Mouse (Mus musculus) hindbrain, embryonic 14.5 days (tissue): ENCODE results near the gene Cd151. TPM values are rescaled to one million over a fixed set of nuclear protein-coding genes. Genes with fewer than 3 reads are reported as not detected.

ENCODE experiments used
- ATAC-seq: fragments of 200-750 bp; cut with Nextera tagmentation; 2 replicates; pipeline ENCODE4 v1.8.0; 2017; ENCODE audit warnings: moderate number of reproducible peaks, mild to moderate bottlenecking, moderate TSS enrichment, moderate library complexity; ENCODE audit not compliant: low FRiP score
- DNase-seq: peaks from one replicate; pipeline ENCODE4 v3.0.0-alpha.2; 2015; ENCODE audit warnings: low spot score
- H3K27ac ChIP-seq: fragments of 300-500 bp; sonication (generic); 2 replicates; pipeline ENCODE4 v1.5.1; 2014; ENCODE audit warnings: mild to moderate bottlenecking, moderate library complexity
- H3K27me3 ChIP-seq: fragments of 300-500 bp; sonication (generic); 2 replicates; pipeline ENCODE4 v1.6.1; 2014; ENCODE audit warnings: mild to moderate bottlenecking, low read length, mixed read lengths; ENCODE audit not compliant: control insufficient read depth, insufficient read depth
- H3K36me3 ChIP-seq: fragments of 300-500 bp; sonication (generic); replicated peaks from 2 replicates; pipeline ENCODE4 v1.6.1; 2014; ENCODE audit not compliant: control insufficient read depth, insufficient read depth
- H3K4me1 ChIP-seq: fragments of 300-500 bp; sonication (generic); replicated peaks from 2 replicates; pipeline ENCODE4 v1.6.1; 2014; ENCODE audit warnings: antibody characterized with exemption, low read length, mixed read lengths; ENCODE audit not compliant: control insufficient read depth, insufficient read depth
- H3K4me2 ChIP-seq: fragments of 300-500 bp; sonication (generic); replicated peaks from 2 replicates; pipeline ENCODE4 v1.6.1; 2014; ENCODE audit warnings: mild to moderate bottlenecking, moderate library complexity
- H3K4me3 ChIP-seq: fragments of 300-500 bp; sonication (generic); replicated peaks from 2 replicates; pipeline ENCODE4 v1.5.1; 2014; ENCODE audit warnings: mild to moderate bottlenecking, low read length
- H3K9ac ChIP-seq: fragments of 300-500 bp; sonication (generic); 2 replicates; pipeline ENCODE4 v1.6.1; 2014
- H3K9me3 ChIP-seq: fragments of 300-500 bp; sonication (generic); 2 replicates; pipeline ENCODE4 v1.6.1; 2016; ENCODE audit warnings: low read length; ENCODE audit not compliant: control insufficient read depth
- WGBS: fragments of 180-500 bp; shearing (Covaris S2); extraction: QIAGEN DNeasy Blood & Tissue Kit; methylation state at CpG from one replicate; pipeline ENCODE4 v1.1.7; 2014; 5-methylcytosine and 5-hydroxymethylcytosine counted together
- polyA plus RNA-seq: library from polyadenylated mRNA; unstranded; fragments of >200 nt; fragmentation: Nextera tagmentation; extraction: Ambion mirVana; gene quantifications from 2 replicates; pipeline ENCODE4 v1.2.1, GENCODE M21; 2014

The Cd151 gene
- polyA plus RNA-seq, 1 experiment from 2014 or later = 50.4 TPM

DNA sequence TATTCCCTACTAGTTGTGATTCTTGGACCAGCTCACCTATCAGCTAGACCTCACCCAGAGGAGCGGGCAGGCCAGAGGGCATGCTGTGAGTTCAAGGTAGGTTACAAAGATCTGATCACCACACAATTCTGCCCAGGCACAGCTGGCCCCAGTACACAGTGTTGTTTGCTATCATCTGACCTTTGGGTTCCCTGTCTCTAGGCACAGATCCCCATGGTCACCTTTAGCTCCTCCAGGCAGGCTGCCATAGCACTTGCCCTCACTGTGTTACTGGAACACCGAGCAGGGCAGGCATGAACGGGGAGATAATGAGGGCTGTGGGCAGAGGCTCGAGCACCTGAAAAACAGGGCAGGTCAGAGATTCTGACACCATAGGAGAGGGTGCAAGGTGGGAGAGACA lies 50.4 kb downstream of the Cd151 start:
- Histone ChIP-seq H3K36me3 (peaks cover 71% of the 10 kb centered on the region), H3K27ac (no peak overlapping the region), H3K4me1 (no peaks in the 10 kb centered on the region), H3K27me3 (no peaks in the 10 kb centered on the region), H3K4me3 (no peak overlapping the region), H3K9me3 (no peaks in the 10 kb centered on the region), H3K9ac (no peak overlapping the region), H3K4me2 (no peak overlapping the region)
- ATAC-seq (no peak), DNase-seq (no peak)
- WGBS = 96% methylated on average over 4 of the region's 4 CpGs

DNA sequence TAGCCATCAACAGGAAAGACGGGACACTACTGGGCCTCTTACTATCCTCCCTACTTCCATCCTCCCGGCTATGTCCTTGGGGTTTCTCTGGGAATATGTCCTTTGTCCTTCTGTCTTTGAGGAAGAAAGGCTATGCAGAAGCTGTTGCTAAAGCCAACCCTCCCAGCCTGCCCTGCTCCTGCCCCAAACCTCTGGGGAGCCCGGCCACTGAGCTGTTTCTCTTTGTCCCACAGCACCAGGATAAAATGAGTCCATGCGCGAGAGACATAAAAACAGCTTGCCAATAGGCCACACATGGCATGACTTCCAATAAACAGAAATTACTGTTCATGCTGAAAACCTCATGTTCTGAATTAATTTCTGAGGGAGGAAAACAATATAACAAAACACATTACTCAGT lies 51.1 kb downstream of the Cd151 start:
- no peak for DNase-seq
- H3K9me3 ChIP-seq = no peaks in the 10 kb centered on the region
- no peaks in the 10 kb centered on the region for H3K27me3 ChIP-seq
- no peak for ATAC-seq
- H3K4me3 ChIP-seq = no peak overlapping the region
- WGBS = 73% methylated on average over 5 of the region's 5 CpGs
- peaks cover 68% of the 10 kb centered on the region for H3K36me3 ChIP-seq
- H3K4me1 ChIP-seq = no peaks in the 10 kb centered on the region
- no peak overlapping the region for H3K4me2 ChIP-seq
- no peak overlapping the region for H3K9ac ChIP-seq
- H3K27ac ChIP-seq = no peak overlapping the region

DNA sequence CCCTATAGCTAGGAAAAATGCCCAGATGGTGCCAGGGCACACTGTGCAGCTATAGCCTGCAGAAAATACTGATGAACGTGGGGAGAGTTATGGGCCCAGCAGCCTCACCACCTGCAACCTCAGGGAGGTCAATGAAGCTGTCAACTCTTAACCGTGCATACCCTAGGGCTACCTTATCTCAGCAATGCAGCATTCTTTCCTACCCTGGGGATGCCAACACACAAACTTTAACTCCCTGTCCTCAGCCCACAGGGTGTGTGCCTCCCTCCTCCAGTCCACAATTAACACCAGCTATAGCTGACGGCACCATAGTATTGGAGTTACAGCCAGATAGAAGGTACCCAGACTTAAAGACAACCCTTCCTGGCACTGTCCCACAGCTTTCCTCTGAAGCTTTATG lies 51.7 kb downstream of the Cd151 start:
- no peaks in the 10 kb centered on the region for H3K4me1 ChIP-seq
- DNase-seq (no peak), ATAC-seq (no peak)
- peaks cover 61% of the 10 kb centered on the region for H3K36me3 ChIP-seq
- no peak overlapping the region for H3K4me3 ChIP-seq
- 72% methylated on average over 3 of the region's 3 CpGs for WGBS
- no peaks in the 10 kb centered on the region for H3K27me3 ChIP-seq
- no peak overlapping the region for H3K9ac ChIP-seq
- H3K9me3 ChIP-seq = no peaks in the 10 kb centered on the region
- H3K27ac ChIP-seq = no peak overlapping the region
- H3K4me2 ChIP-seq = no peak overlapping the region

DNA sequence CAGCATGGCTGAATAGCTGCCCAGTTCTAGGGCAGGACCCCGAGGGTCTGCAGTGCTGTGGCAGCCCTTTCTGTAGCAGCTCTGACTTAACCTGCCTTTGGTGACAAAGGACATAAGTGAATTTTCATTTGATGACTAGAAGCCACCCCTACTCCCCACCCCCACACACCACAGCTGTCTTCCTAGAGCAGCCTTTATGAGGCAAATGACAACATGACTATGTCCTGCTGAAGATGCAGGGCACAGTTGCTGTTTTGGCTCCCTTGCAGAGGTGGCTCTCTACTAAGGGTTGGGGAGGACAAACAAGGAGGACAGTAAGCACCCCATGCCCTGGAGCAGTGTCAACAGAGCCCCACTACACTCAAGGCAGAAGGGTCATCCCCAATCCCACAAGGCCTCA lies 52.6 kb downstream of the Cd151 start:
- Histone ChIP-seq H3K27me3 (no peaks in the 10 kb centered on the region), H3K9ac (no peak overlapping the region), H3K9me3 (no peaks in the 10 kb centered on the region), H3K36me3 (peaks cover 55% of the 10 kb centered on the region), H3K4me2 (no peak overlapping the region), H3K27ac (no peak overlapping the region), H3K4me1 (no peaks in the 10 kb centered on the region), H3K4me3 (no peak overlapping the region)
- ATAC-seq (no peak), DNase-seq (no peak)
- 82% methylated on average over 1 of the region's 1 CpGs for WGBS

Other genes with a start within 250 kb of the Cd151 start
- 61.8 and 63.5 TPM in 2 replicates for gene Phrf1, start 238.6 kb upstream of the Cd151 start, polyA plus RNA-seq
- gene Irf7, start 200.9 kb upstream of the Cd151 start, polyA plus RNA-seq = 1.4 and 1.6 TPM in 2 replicates
- not detected in 2 replicates for gene Cdhr5, start 190.6 kb upstream of the Cd151 start, polyA plus RNA-seq
- gene Sct, start 188.3 kb upstream of the Cd151 start, polyA plus RNA-seq = 3.2 and 4.1 TPM in 2 replicates
- gene Drd4, start 175.4 kb upstream of the Cd151 start, polyA plus RNA-seq = 0.65 and 0.88 TPM in 2 replicates
- gene Deaf1, start 139.7 kb upstream of the Cd151 start, polyA plus RNA-seq = 187 TPM in 2 replicates
- gene Tmem80, start 139.7 kb upstream of the Cd151 start, polyA plus RNA-seq = 24.7 and 32.6 TPM in 2 replicates
- 0.98 and 1.2 TPM in 2 replicates for gene Eps8l2, start 128.5 kb upstream of the Cd151 start, polyA plus RNA-seq
- 271 and 278 TPM in 2 replicates for gene Taldo1, start 75.2 kb upstream of the Cd151 start, polyA plus RNA-seq
- gene Gatd1, start 53.3 kb upstream of the Cd151 start, polyA plus RNA-seq = 36.9 and 43.4 TPM in 2 replicates
- gene Cend1, start 37.9 kb upstream of the Cd151 start, polyA plus RNA-seq = 46.9 and 50.3 TPM in 2 replicates
- gene Slc25a22, start 29.5 kb upstream of the Cd151 start, polyA plus RNA-seq = 73.0 and 81.4 TPM in 2 replicates
- 3.1 and 4.2 TPM in 2 replicates for gene Pidd1, start 23.4 kb upstream of the Cd151 start, polyA plus RNA-seq
- 669 and 782 TPM in 2 replicates for gene Rplp2, start 20.0 kb upstream of the Cd151 start, polyA plus RNA-seq
- 15.3 and 18.4 TPM in 2 replicates for gene Pnpla2, start 12.2 kb upstream of the Cd151 start, polyA plus RNA-seq
- 3.7 and 8.1 TPM in 2 replicates for gene Cracr2b, start 6.3 kb upstream of the Cd151 start, polyA plus RNA-seq
- gene Polr2l, start 7.7 kb downstream of the Cd151 start, polyA plus RNA-seq = 81.9 and 93.0 TPM in 2 replicates
- 61.0 and 62.2 TPM in 2 replicates for gene Tspan4, start 7.8 kb downstream of the Cd151 start, polyA plus RNA-seq
- 45.5 and 47.8 TPM in 2 replicates for gene Chid1, start 72.5 kb downstream of the Cd151 start, polyA plus RNA-seq
- 104 TPM in 2 replicates for gene Ap2a2, start 94.8 kb downstream of the Cd151 start, polyA plus RNA-seq
- 0.18 and 0.33 TPM in 2 replicates for gene Muc6, start 187.9 kb downstream of the Cd151 start, polyA plus RNA-seq
- 0.36 and 0.72 TPM in 2 replicates for gene Muc2, start 222.9 kb downstream of the Cd151 start, polyA plus RNA-seq